8 mouse cellular contexts compared by ENCODE assay signal in genomic region chr9:37527396-37528224, GRCm38 (mm10). TPM values are rescaled to one million over a fixed set of nuclear protein-coding genes. Genes with fewer than 3 reads are reported as not detected.
DNase-seq lines count a peak whose midpoint lies in the region; ATAC-seq lines count a peak whose summit lies in the region.

Gene Esam, plus strand, starts transcription at chr9:37528078.

- peaks cover 34% of the 10 kb centered on the region for H3K36me3 ChIP-seq in forebrain, embryonic 13.5 days (ENCODE audit: poor library complexity, severe bottlenecking)
- H3K36me3 ChIP-seq in lung, embryonic 16.5 days (ENCODE audit: control insufficient read depth, insufficient read depth, low read length): peaks cover 12% of the 10 kb centered on the region
- H3K36me3 ChIP-seq in stomach, embryonic 14.5 days (ENCODE audit: control insufficient read depth, insufficient read depth, low read length): peaks cover 9% of the 10 kb centered on the region; the same call in 1 of the 2 replicates

- peaks cover 27% of the 10 kb centered on the region for H3K4me1 ChIP-seq in forebrain, embryonic 13.5 days
- H3K4me1 ChIP-seq in lung, embryonic 16.5 days (replicated peaks; ENCODE audit: control insufficient read depth, insufficient read depth, low read length): peaks cover 47% of the 10 kb centered on the region
- H3K4me1 ChIP-seq in stomach, embryonic 14.5 days (ENCODE audit: control insufficient read depth, insufficient read depth, low read length): peaks cover 24% of the 10 kb centered on the region; the same call in 1 of the 2 replicates

- peaks cover 72% of the 10 kb centered on the region for H3K27me3 ChIP-seq in forebrain, embryonic 13.5 days
- H3K27me3 ChIP-seq in lung, embryonic 16.5 days (ENCODE audit: control insufficient read depth, insufficient read depth, low read depth, low read length): peaks cover 7% of the 10 kb centered on the region; the same call in 1 of the 2 replicates
- H3K27me3 ChIP-seq in stomach, embryonic 14.5 days (ENCODE audit: control insufficient read depth, insufficient read depth, low read length): peaks cover 10% of the 10 kb centered on the region; the same call in 1 of the 2 replicates

- peak; percentile 86 for DNase-seq in 416B (ENCODE audit: low read depth)
- peak; percentile 53 to 72 for DNase-seq in adrenal gland, adult 18-20 months (ENCODE audit: low spot score in 2 of 2)
- DNase-seq in heart, postnatal 25 days (ENCODE audit: low spot score): peak; percentile 82
- no peak for DNase-seq in large intestine, adult 2 months (ENCODE audit: low read depth, low spot score)

- H3K9me3 ChIP-seq in forebrain, embryonic 13.5 days (replicated peaks): no peaks in the 10 kb centered on the region
- no peaks in the 10 kb centered on the region for H3K9me3 ChIP-seq in lung, embryonic 16.5 days (ENCODE audit: control insufficient read depth, low read length)
- H3K9me3 ChIP-seq in stomach, embryonic 14.5 days (ENCODE audit: control insufficient read depth, low read depth, low read length): no peaks in the 10 kb centered on the region

- H3K4me3 ChIP-seq in forebrain, embryonic 13.5 days: 0 out of 2 replicates have a peak within 1 kb of the TSS, but pooled peaks have one; percentile 4
- H3K4me3 ChIP-seq in lung, embryonic 16.5 days (ENCODE audit: low read length): peak within 1 kb of the TSS; percentile 53
- peak within 1 kb of the TSS; percentile 26 for H3K4me3 ChIP-seq in stomach, embryonic 14.5 days (ENCODE audit: low read depth, low read length)

- H3K27ac ChIP-seq in forebrain, embryonic 13.5 days: no peak within 1 kb of the TSS
- peak within 1 kb of the TSS; percentile 95 for H3K27ac ChIP-seq in lung, embryonic 16.5 days (ENCODE audit: low read length)
- H3K27ac ChIP-seq in stomach, embryonic 14.5 days (ENCODE audit: low read length): peak within 1 kb of the TSS; percentile 66; the same call in 1 of the 2 replicates

- intact Hi-C loops in heart, postnatal 25 days (cut with DNase I): loop anchor here (2.0 to 5.0 kb wide), 4 partner anchors 17 to 90 kb away; partner anchors contain the start of gene Msantd2

- WGBS in forebrain, embryonic 13.5 days: 5% methylated on average over 41 of the region's 41 CpGs
- 21% methylated on average over 41 of the region's 41 CpGs for WGBS in large intestine, adult 2 months
- WGBS in lung, embryonic 16.5 days: 15% methylated on average over 41 of the region's 41 CpGs
- 10% methylated on average over 41 of the region's 41 CpGs for whole genome bisulfite sequencing in stomach, embryonic 14.5 days

- no peak for ATAC-seq in forebrain, embryonic 13.5 days
- peak; percentile 49; the same call in 1 of the 2 replicates for ATAC-seq in lung, embryonic 16.5 days (ENCODE audit: low read depth)
- ATAC-seq in stomach, embryonic 14.5 days (ENCODE audit: insufficient number of reproducible peaks, insufficient read depth, low FRiP score, low read depth): no peak; the same call in 1 of the 2 replicates
- no peak for ATAC-seq in inflammation-experienced regulatory T-cells, adult 6 months

- 0 out of 2 replicates have a peak within 1 kb of the TSS, but pooled peaks have one; percentile 5 for H3K4me2 ChIP-seq in forebrain, embryonic 13.5 days
- peak within 1 kb of the TSS; percentile 69 for H3K4me2 ChIP-seq in lung, embryonic 16.5 days (ENCODE audit: low read depth, low read length)
- H3K4me2 ChIP-seq in stomach, embryonic 14.5 days (replicated peaks; ENCODE audit: low read depth, low read length): peak within 1 kb of the TSS; percentile 30

- H3K9ac ChIP-seq in forebrain, embryonic 13.5 days: no peak within 1 kb of the TSS
- peak within 1 kb of the TSS; percentile 65 for H3K9ac ChIP-seq in lung, embryonic 16.5 days (ENCODE audit: low read length)
- no peak within 1 kb of the TSS; the same call in 1 of the 2 replicates for H3K9ac ChIP-seq in stomach, embryonic 14.5 days (replicated peaks; ENCODE audit: low read depth, low read length)

RNA-seq across cellular contexts. Expression of gene Esam, which starts in this region (rescaled TPM):
- total RNA-seq in adrenal gland, adult 18-20 months (2021): 10 to 100 TPM; 34.6 to 38.3 TPM
- 29.7 and 31.5 TPM in 2 replicates for polyA plus RNA-seq in forebrain, embryonic 13.5 days (2015; fragmentation: Nextera tagmentation; extraction: Ambion mirVana)
- total RNA-seq in heart, postnatal 25 days (2021): 10 to 100 TPM; 62.5 to 77.7 TPM
- polyA plus RNA-seq in large intestine, adult 2 months (2012; rRNA removed): 15.3 and 18.6 TPM in 2 replicates
- polyA plus RNA-seq in lung, embryonic 16.5 days (2015; fragmentation: Nextera tagmentation; extraction: Ambion mirVana): 184 and 194 TPM in 2 replicates
- polyA plus RNA-seq in stomach, embryonic 14.5 days (2014; fragmentation: Nextera tagmentation; extraction: Ambion mirVana): 57.9 and 58.3 TPM in 2 replicates
- under 1 TPM in 1 of 3 experiments, not detected in 2; 0.69 TPM for polyA plus RNA-seq in inflammation-experienced regulatory T-cells, adult 6 months (2017; shearing (Covaris generic))

Comparison
In these comparisons a context has a peak if more than half of its experiments do, and no peak if none do; other contexts are left out.
1. H3K4me2 ChIP-seq: peak in every context shown above with its lines; median percentile 69 in lung, embryonic 16.5 days; 30 in stomach, embryonic 14.5 days; 5 in forebrain, embryonic 13.5 days.